Mouse (Mus musculus): ENCODE measurements at regions not wholly inside any gene's neighbourhood (a gene's known extent, or its start where the extent isn't known, plus 50 kb on each side); places are given as distances from the start of the nearest gene placed in this dataset.

DNA sequence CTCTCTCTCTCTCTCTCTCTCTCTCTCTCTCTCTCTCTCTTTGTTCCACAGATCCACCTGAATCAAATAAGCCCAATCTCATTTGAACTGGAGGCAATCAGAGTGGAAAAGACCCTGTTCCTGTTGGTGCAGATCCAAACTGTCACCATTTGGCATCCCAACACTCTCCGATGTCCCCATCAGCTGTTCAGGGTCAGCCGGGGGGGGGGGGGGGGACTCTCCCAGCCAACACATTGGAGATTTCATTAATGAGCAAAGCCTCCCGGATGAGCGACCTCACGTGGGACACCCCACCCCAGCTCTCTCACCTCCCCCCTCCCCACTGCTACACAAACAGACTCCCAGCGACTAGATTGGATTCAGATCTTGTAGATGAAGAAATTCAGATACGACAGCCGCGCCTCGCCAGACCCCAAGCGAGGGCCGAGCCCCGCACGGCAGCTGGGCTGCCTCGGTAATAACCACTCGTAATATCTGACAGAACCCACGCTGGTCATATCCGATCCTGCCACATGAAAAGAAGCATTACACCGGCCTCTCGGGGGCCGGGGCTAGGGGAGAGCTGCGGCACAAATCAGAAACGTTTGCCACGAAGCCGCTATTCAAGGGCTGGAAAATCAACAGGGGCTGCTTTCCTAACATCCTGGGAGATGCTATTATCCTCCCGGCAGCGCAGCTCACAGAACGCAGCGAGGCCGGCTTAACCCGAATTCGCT, 164.2 kb downstream of the H2al1j start:
- no peak overlapping the region for H3K4me3 ChIP-seq (ENCODE audit: low read depth, low read length)
- H3K27ac ChIP-seq (ENCODE audit: low read depth, low read length) = no peak overlapping the region
- no peak for ATAC-seq (replicated peaks; ENCODE audit: insufficient number of reproducible peaks, low FRiP score, low TSS enrichment)
- no peaks in the 10 kb centered on the region for H3K36me3 ChIP-seq (ENCODE audit: control insufficient read depth, insufficient read depth, low read length)
- H3K9me3 ChIP-seq (replicated peaks; ENCODE audit: control insufficient read depth, low read length) = no peaks in the 10 kb centered on the region
- H3K4me1 ChIP-seq (ENCODE audit: control insufficient read depth, insufficient read depth, low read length) = no peaks in the 10 kb centered on the region
- WGBS (ENCODE audit: insufficient replicate concordance) = 22% methylated on average over 32 of the region's 32 CpGs
- H3K27me3 ChIP-seq (ENCODE audit: control insufficient read depth, insufficient read depth, low read length) = peaks cover 6% of the 10 kb centered on the region; the same call in 1 of the 2 replicates
- 0 out of 2 replicates have a peak overlapping the region, but pooled peaks have one; percentile 10 for H3K9ac ChIP-seq (ENCODE audit: low read depth, low read length)
- H3K4me2 ChIP-seq = peak overlapping the region; percentile 53

DNA sequence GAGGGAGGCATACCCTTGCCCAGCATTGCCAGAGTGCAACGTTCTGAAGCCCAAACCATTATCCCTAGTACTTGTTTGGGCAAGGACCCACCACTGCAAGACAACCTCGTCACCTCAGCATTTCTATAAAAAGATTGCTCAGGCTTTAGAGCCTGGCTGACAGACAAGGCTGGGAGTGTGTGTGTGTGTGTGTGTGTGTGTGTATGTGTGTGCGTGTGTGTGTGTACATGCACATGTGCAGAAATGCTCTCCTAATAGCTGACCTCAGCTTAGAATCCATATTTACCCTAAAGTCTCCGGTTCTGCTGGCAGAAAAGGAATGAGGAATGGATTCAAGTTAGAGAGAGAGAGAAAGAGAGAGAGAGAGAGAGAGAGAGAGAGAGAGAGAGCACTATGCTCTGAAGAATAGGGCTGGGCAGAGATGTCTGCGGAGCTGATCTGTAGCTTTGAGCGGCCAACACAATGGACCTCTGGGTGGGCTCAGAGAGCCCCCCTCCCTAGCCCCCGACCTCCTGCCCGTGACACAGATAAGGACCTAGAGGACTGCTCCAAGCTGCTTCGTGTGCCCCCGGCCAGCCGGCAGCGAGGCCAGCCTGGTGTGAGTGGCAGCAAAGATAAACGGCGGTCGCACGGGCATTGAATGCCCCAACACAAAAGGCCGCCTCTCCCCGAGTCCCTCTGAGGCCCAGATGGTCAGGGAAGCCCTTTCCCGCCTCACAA, 166.1 kb downstream of the H2al1j start:
- Histone ChIP-seq H3K27ac (ENCODE audit: low read depth, low read length) (peak overlapping the region; percentile 71), H3K9me3 (replicated peaks; ENCODE audit: control insufficient read depth, low read length) (no peaks in the 10 kb centered on the region), H3K9ac (ENCODE audit: low read depth, low read length) (peak overlapping the region; percentile 62), H3K4me3 (ENCODE audit: low read depth, low read length) (0 out of 2 replicates have a peak overlapping the region, but pooled peaks have one; percentile 10), H3K4me1 (ENCODE audit: control insufficient read depth, insufficient read depth, low read length) (no peaks in the 10 kb centered on the region), H3K4me2 (peak overlapping the region; percentile 59), H3K36me3 (ENCODE audit: control insufficient read depth, insufficient read depth, low read length) (no peaks in the 10 kb centered on the region), H3K27me3 (ENCODE audit: control insufficient read depth, insufficient read depth, low read length) (peaks cover 6% of the 10 kb centered on the region; the same call in 1 of the 2 replicates)
- 34% methylated on average over 19 of the region's 19 CpGs for WGBS (ENCODE audit: insufficient replicate concordance)
- ATAC-seq (replicated peaks; ENCODE audit: insufficient number of reproducible peaks, low FRiP score, low TSS enrichment) = no peak

DNA sequence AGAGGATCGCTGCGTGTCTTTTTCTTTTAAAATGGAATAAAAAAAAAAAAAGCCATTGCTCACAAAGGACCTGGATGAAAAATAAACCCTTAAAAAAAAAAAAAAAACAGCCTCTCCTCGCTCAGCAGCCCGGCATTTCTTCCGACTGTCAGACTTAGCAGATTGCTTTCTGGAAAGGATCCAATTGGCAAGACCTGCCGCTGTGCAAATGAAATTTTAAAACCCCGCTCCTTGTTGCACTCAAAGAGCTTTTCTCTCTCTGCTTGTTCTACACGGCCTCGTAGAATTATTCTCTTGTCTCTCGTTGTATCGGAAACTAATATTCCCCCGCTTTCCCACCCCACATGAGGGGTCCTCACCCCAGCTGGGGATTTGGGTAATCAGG, 166.6 kb downstream of the H2al1j start:
- 30% methylated on average over 12 of the region's 12 CpGs for WGBS (ENCODE audit: insufficient replicate concordance)
- peak overlapping the region; percentile 71 for H3K27ac ChIP-seq (ENCODE audit: low read depth, low read length)
- peak overlapping the region; percentile 59 for H3K4me2 ChIP-seq
- H3K36me3 ChIP-seq (ENCODE audit: control insufficient read depth, insufficient read depth, low read length) = no peaks in the 10 kb centered on the region
- H3K4me3 ChIP-seq (ENCODE audit: low read depth, low read length) = 0 out of 2 replicates have a peak overlapping the region, but pooled peaks have one; percentile 10
- ATAC-seq (replicated peaks; ENCODE audit: insufficient number of reproducible peaks, low FRiP score, low TSS enrichment) = no peak
- H3K9me3 ChIP-seq (replicated peaks; ENCODE audit: control insufficient read depth, low read length) = no peaks in the 10 kb centered on the region
- H3K9ac ChIP-seq (ENCODE audit: low read depth, low read length) = peak overlapping the region; percentile 62
- H3K27me3 ChIP-seq (ENCODE audit: control insufficient read depth, insufficient read depth, low read length) = peaks cover 6% of the 10 kb centered on the region; the same call in 1 of the 2 replicates
- no peaks in the 10 kb centered on the region for H3K4me1 ChIP-seq (ENCODE audit: control insufficient read depth, insufficient read depth, low read length)

DNA sequence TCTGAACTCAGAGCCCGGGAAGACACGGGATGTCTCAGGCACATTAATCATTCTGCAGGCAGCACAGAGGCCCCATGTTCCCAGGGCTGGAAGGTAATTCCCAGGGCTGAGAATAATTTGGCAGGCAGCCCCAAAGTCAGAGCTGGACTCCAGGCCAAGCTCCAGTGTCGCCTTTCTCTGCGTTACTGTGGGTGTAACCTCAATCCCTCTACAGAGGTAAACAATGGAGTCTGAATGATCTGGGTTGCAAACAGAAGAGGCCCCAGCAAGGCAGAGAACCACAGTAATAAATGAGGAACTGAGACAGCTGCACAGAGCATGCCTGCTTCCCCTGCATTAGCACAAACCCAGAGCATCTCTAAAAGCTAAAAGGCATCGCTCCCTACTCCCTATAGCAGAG, 184.8 kb downstream of the H2al1j start:
- no peak overlapping the region for H3K27ac ChIP-seq (ENCODE audit: low read depth, low read length)
- H3K27me3 ChIP-seq (ENCODE audit: control insufficient read depth, insufficient read depth, low read length) = 0 out of 2 replicates have a peak, but pooled peaks cover 9% of the 10 kb centered on the region
- H3K36me3 ChIP-seq (ENCODE audit: control insufficient read depth, insufficient read depth, low read length) = no peaks in the 10 kb centered on the region
- H3K4me1 ChIP-seq (ENCODE audit: control insufficient read depth, insufficient read depth, low read length) = no peaks in the 10 kb centered on the region
- H3K4me3 ChIP-seq (ENCODE audit: low read depth, low read length) = no peak overlapping the region
- no peak overlapping the region for H3K4me2 ChIP-seq
- H3K9ac ChIP-seq (ENCODE audit: low read depth, low read length) = no peak overlapping the region
- 59% methylated on average over 5 of the region's 5 CpGs for WGBS (ENCODE audit: insufficient replicate concordance)
- H3K9me3 ChIP-seq (replicated peaks; ENCODE audit: control insufficient read depth, low read length) = no peaks in the 10 kb centered on the region
- no peak for ATAC-seq (replicated peaks; ENCODE audit: insufficient number of reproducible peaks, low FRiP score, low TSS enrichment)

DNA sequence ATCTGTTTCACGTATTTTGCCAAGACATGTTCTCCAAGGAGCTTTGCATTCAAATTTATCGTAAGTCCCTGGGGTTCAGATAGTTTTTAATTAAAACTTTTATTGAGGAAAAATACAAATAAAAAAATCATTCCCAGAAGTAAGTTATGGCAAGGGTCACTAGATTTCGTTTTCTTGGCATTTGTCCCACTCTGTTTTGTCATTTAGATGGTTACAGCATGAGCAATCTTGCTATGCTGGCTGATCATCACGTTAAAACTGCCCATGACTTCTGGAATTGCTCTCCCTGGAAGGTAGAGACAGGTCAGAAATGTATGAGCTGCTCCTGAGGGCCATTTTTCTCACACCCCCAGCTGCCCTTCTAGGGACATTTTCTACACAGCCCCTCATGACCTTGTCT, 185.3 kb downstream of the H2al1j start:
- Histone ChIP-seq H3K4me1 (ENCODE audit: control insufficient read depth, insufficient read depth, low read length) (no peaks in the 10 kb centered on the region), H3K4me2 (no peak overlapping the region), H3K27ac (ENCODE audit: low read depth, low read length) (no peak overlapping the region), H3K4me3 (ENCODE audit: low read depth, low read length) (no peak overlapping the region), H3K27me3 (ENCODE audit: control insufficient read depth, insufficient read depth, low read length) (0 out of 2 replicates have a peak, but pooled peaks cover 9% of the 10 kb centered on the region), H3K9ac (ENCODE audit: low read depth, low read length) (no peak overlapping the region), H3K36me3 (ENCODE audit: control insufficient read depth, insufficient read depth, low read length) (no peaks in the 10 kb centered on the region), H3K9me3 (replicated peaks; ENCODE audit: control insufficient read depth, low read length) (no peaks in the 10 kb centered on the region)
- ATAC-seq (replicated peaks; ENCODE audit: insufficient number of reproducible peaks, low FRiP score, low TSS enrichment) = no peak
- WGBS (ENCODE audit: insufficient replicate concordance) = 67% methylated on average over 4 of the region's 4 CpGs

DNA sequence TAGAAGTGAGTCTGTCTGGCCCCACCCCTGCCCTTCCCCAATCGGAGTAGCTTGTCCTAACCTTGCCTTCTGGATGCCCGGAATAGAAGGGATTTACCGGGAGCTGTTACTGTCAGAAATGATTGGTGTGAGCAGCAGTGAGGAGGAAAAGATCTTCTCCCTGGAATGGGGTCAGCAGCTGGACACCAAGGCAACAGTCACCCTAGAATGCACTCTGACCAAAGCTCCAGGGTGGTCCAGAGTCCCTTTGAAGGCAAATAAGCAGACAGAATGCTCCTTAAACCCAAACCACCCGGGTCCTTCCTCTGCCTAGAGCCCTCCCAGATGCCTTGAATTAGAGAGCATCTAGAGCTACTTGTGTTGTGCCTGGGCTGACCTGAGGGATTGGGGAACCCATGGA, 196.2 kb downstream of the H2al1j start:
- no peak overlapping the region for H3K27ac ChIP-seq (ENCODE audit: low read depth, low read length)
- ATAC-seq (replicated peaks; ENCODE audit: insufficient number of reproducible peaks, low FRiP score, low TSS enrichment) = no peak
- 24% methylated on average over 4 of the region's 4 CpGs for WGBS (ENCODE audit: insufficient replicate concordance)
- no peak overlapping the region for H3K9ac ChIP-seq (ENCODE audit: low read depth, low read length)
- H3K9me3 ChIP-seq (replicated peaks; ENCODE audit: control insufficient read depth, low read length) = no peaks in the 10 kb centered on the region
- no peak overlapping the region for H3K4me3 ChIP-seq (ENCODE audit: low read depth, low read length)
- H3K4me1 ChIP-seq (ENCODE audit: control insufficient read depth, insufficient read depth, low read length) = no peaks in the 10 kb centered on the region
- no peaks in the 10 kb centered on the region for H3K36me3 ChIP-seq (ENCODE audit: control insufficient read depth, insufficient read depth, low read length)
- peaks cover 9% of the 10 kb centered on the region; the same call in 1 of the 2 replicates for H3K27me3 ChIP-seq (ENCODE audit: control insufficient read depth, insufficient read depth, low read length)
- no peak overlapping the region for H3K4me2 ChIP-seq

DNA sequence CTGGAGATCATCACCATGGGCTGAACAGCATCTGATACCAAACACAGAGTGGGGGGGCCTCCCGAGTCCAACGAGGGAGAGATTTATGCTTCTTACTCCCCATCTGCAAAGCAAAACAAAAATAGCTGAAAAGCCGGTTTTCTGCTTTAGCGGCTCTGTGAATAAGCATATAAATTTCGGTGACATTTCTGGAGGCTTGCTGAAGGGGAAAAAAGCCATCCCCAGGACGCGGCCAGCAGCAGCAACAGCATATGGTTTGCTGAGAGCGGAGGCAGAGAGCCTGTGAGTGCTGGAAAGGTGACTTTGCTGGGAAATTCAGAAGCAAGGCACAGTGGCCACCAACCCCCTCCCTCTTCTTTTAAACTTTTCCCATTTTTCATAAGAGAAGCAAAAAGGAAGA, 197.7 kb downstream of the H2al1j start:
- H3K27me3 ChIP-seq (ENCODE audit: control insufficient read depth, insufficient read depth, low read length) = peaks cover 9% of the 10 kb centered on the region; the same call in 1 of the 2 replicates

DNA sequence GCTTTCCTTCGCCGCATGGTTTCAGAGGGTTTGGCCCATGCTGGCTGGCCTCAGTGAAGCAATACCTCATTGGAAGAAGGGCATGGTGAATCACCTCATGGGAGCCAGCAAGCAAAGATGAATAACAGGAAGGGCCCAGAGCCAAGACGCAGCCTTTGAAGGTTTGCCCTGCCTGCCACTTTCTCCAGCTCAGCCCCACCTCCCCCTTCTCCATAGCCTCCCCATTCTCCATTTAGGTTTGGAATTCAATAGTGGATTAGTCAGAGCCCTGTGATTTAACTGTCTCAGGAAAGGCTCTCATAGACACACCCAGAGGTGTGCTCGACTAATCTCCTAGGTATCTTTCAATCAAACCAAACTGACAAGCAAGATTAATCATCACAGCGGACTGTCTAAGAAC, 201.0 kb downstream of the H2al1j start:
- ATAC-seq (replicated peaks; ENCODE audit: insufficient number of reproducible peaks, low FRiP score, low TSS enrichment) = no peak

More for the DNA sequence above, 197.7 kb downstream of the H2al1j start:
- 67% methylated on average over 8 of the region's 8 CpGs for WGBS (ENCODE audit: insufficient replicate concordance)
- ATAC-seq (replicated peaks; ENCODE audit: insufficient number of reproducible peaks, low FRiP score, low TSS enrichment) = no peak
- Histone ChIP-seq H3K4me2 (no peak overlapping the region), H3K4me3 (ENCODE audit: low read depth, low read length) (no peak overlapping the region), H3K27ac (ENCODE audit: low read depth, low read length) (no peak overlapping the region), H3K9ac (ENCODE audit: low read depth, low read length) (no peak overlapping the region), H3K4me1 (ENCODE audit: control insufficient read depth, insufficient read depth, low read length) (no peaks in the 10 kb centered on the region), H3K36me3 (ENCODE audit: control insufficient read depth, insufficient read depth, low read length) (no peaks in the 10 kb centered on the region), H3K9me3 (replicated peaks; ENCODE audit: control insufficient read depth, low read length) (no peaks in the 10 kb centered on the region)

More for the DNA sequence above, 201.0 kb downstream of the H2al1j start:
- no peak overlapping the region for H3K4me3 ChIP-seq (ENCODE audit: low read depth, low read length)
- H3K4me2 ChIP-seq = no peak overlapping the region
- 65% methylated on average over 5 of the region's 5 CpGs for WGBS (ENCODE audit: insufficient replicate concordance)
- no peaks in the 10 kb centered on the region for H3K9me3 ChIP-seq (replicated peaks; ENCODE audit: control insufficient read depth, low read length)
- no peaks in the 10 kb centered on the region for H3K36me3 ChIP-seq (ENCODE audit: control insufficient read depth, insufficient read depth, low read length)
- no peak overlapping the region for H3K9ac ChIP-seq (ENCODE audit: low read depth, low read length)
- no peaks in the 10 kb centered on the region for H3K4me1 ChIP-seq (ENCODE audit: control insufficient read depth, insufficient read depth, low read length)
- peaks cover 11% of the 10 kb centered on the region; the same call in 1 of the 2 replicates for H3K27me3 ChIP-seq (ENCODE audit: control insufficient read depth, insufficient read depth, low read length)
- H3K27ac ChIP-seq (ENCODE audit: low read depth, low read length) = no peak overlapping the region
